Comparison of ENCODE assay signal across 8 mouse cellular contexts in the genomic region with DNA sequence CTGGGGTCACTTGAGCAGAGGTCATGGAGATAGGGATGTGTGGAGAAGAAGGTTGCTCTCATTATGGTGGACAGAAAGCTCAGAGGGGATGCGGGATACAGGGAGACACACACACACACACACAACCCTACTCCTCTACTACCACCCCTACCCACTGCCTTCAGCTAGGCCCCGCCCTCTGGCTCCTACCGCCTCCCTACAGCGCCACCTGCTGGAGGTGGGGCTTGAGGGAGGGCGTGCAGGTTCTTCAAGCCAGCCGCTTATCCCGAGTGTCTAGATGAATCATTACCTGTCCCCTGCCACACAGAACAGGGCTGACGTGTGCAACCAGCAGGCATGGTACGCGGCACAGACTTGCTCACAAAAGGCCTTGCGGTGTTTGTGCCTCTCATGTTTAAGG. TPM values are rescaled to one million over a fixed set of nuclear protein-coding genes. Genes with fewer than 3 reads are reported as not detected.
DNase-seq lines count a peak whose midpoint lies in the region; ATAC-seq and TF ChIP-seq lines count a peak whose summit lies in the region.

No protein-coding gene starts in this region.

- no peak for TF ChIP-seq POLR2A in myocyte (IDR thresholded peaks at IDR 0.05; ENCODE audit: insufficient read length, low read depth)

- peaks cover 40% of the 10 kb centered on the region for H3K4me1 ChIP-seq in hindbrain, embryonic 10.5 days (replicated peaks)
- peaks cover 21% of the 10 kb centered on the region for H3K4me1 ChIP-seq in hindbrain, embryonic 12.5 days
- peaks cover 19% of the 10 kb centered on the region for H3K4me1 ChIP-seq in forebrain, embryonic 13.5 days
- peaks cover 15% of the 10 kb centered on the region; the same call in 1 of the 2 replicates for H3K4me1 ChIP-seq in intestine, embryonic 16.5 days (ENCODE audit: control insufficient read depth, insufficient read depth, low read length)
- peaks cover 10% of the 10 kb centered on the region for H3K4me1 ChIP-seq in limb, embryonic 11.5 days (ENCODE audit: control insufficient read depth, insufficient read depth, low read length)
- peaks cover 31% of the 10 kb centered on the region for H3K4me1 ChIP-seq in stomach, embryonic 16.5 days (ENCODE audit: control insufficient read depth, insufficient read depth, low read length)

- DNase-seq in hindbrain, embryonic 10.5 days (ENCODE audit: low spot score) = peak; percentile 56
- DNase-seq in c-Kit-positive CD71-negative TER-119-negative erythroid progenitor cells, embryonic 14.5 days (ENCODE audit: low read depth) = peak; percentile 78
- peak; percentile 77 for DNase-seq in limb, embryonic 11.5 days (ENCODE audit: low spot score)

- no peaks in the 10 kb centered on the region for H3K36me3 ChIP-seq in hindbrain, embryonic 10.5 days
- no peaks in the 10 kb centered on the region for H3K36me3 ChIP-seq in hindbrain, embryonic 12.5 days
- H3K36me3 ChIP-seq in forebrain, embryonic 13.5 days (ENCODE audit: poor library complexity, severe bottlenecking) = no peaks in the 10 kb centered on the region
- H3K36me3 ChIP-seq in intestine, embryonic 16.5 days (ENCODE audit: control insufficient read depth, insufficient read depth, low read length) = no peaks in the 10 kb centered on the region
- H3K36me3 ChIP-seq in limb, embryonic 11.5 days (ENCODE audit: control insufficient read depth, insufficient read depth, low read length) = no peaks in the 10 kb centered on the region
- H3K36me3 ChIP-seq in myocyte (ENCODE audit: control insufficient read depth, insufficient read depth) = no peaks in the 10 kb centered on the region
- H3K36me3 ChIP-seq in stomach, embryonic 16.5 days (ENCODE audit: control insufficient read depth, insufficient read depth, low read length) = no peaks in the 10 kb centered on the region

- no peak overlapping the region for H3K4me3 ChIP-seq in hindbrain, embryonic 10.5 days
- no peak overlapping the region for H3K4me3 ChIP-seq in hindbrain, embryonic 12.5 days
- H3K4me3 ChIP-seq in forebrain, embryonic 13.5 days = no peak overlapping the region
- H3K4me3 ChIP-seq in intestine, embryonic 16.5 days (ENCODE audit: low read length) = no peak overlapping the region
- H3K4me3 ChIP-seq in limb, embryonic 11.5 days (ENCODE audit: low read depth, low read length) = no peak overlapping the region
- no peak overlapping the region for H3K4me3 ChIP-seq in myocyte
- H3K4me3 ChIP-seq in stomach, embryonic 16.5 days (replicated peaks; ENCODE audit: low read length) = no peak overlapping the region

- no peak overlapping the region for H3K9ac ChIP-seq in hindbrain, embryonic 12.5 days
- H3K9ac ChIP-seq in forebrain, embryonic 13.5 days = no peak overlapping the region
- H3K9ac ChIP-seq in intestine, embryonic 16.5 days (ENCODE audit: low read depth, low read length) = no peak overlapping the region
- H3K9ac ChIP-seq in limb, embryonic 11.5 days (ENCODE audit: low read length) = no peak overlapping the region
- no peak overlapping the region for H3K9ac ChIP-seq in stomach, embryonic 16.5 days (ENCODE audit: low read length)

- no peak for ATAC-seq in hindbrain, embryonic 12.5 days (ENCODE audit: low FRiP score)
- ATAC-seq in forebrain, embryonic 13.5 days = peak; percentile 16; the same call in 1 of the 2 replicates
- peak; percentile 54 for ATAC-seq in intestine, embryonic 16.5 days
- ATAC-seq in limb, embryonic 11.5 days (ENCODE audit: insufficient number of reproducible peaks, low FRiP score, low TSS enrichment, low read depth) = no peak
- peak; percentile 48; the same call in 1 of the 2 replicates for ATAC-seq in stomach, embryonic 16.5 days (ENCODE audit: insufficient read depth, low FRiP score)

- H3K27me3 ChIP-seq in hindbrain, embryonic 10.5 days (ENCODE audit: insufficient read depth, poor library complexity, severe bottlenecking) = peaks cover 30% of the 10 kb centered on the region
- 0 out of 2 replicates have a peak, but pooled peaks cover 5% of the 10 kb centered on the region for H3K27me3 ChIP-seq in hindbrain, embryonic 12.5 days
- no peaks in the 10 kb centered on the region for H3K27me3 ChIP-seq in forebrain, embryonic 13.5 days
- no peaks in the 10 kb centered on the region for H3K27me3 ChIP-seq in intestine, embryonic 16.5 days (replicated peaks; ENCODE audit: control insufficient read depth, insufficient read depth, low read length)
- no peaks in the 10 kb centered on the region for H3K27me3 ChIP-seq in limb, embryonic 11.5 days (ENCODE audit: control insufficient read depth, insufficient read depth, low read length)
- H3K27me3 ChIP-seq in myocyte (ENCODE audit: control insufficient read depth, insufficient read depth, insufficient read length) = no peaks in the 10 kb centered on the region
- H3K27me3 ChIP-seq in stomach, embryonic 16.5 days (ENCODE audit: control insufficient read depth, insufficient read depth, low read length) = no peaks in the 10 kb centered on the region

- no peak overlapping the region for H3ac ChIP-seq in myocyte (ENCODE audit: control insufficient read depth, insufficient read length)

- H3K9me3 ChIP-seq in hindbrain, embryonic 10.5 days = peaks cover 4% of the 10 kb centered on the region; the same call in 1 of the 2 replicates
- 0 out of 2 replicates have a peak, but pooled peaks cover 2% of the 10 kb centered on the region for H3K9me3 ChIP-seq in hindbrain, embryonic 12.5 days (replicated peaks)
- 0 out of 2 replicates have a peak, but pooled peaks cover 3% of the 10 kb centered on the region for H3K9me3 ChIP-seq in forebrain, embryonic 13.5 days (replicated peaks)
- H3K9me3 ChIP-seq in intestine, embryonic 16.5 days (ENCODE audit: control insufficient read depth, low read length) = no peaks in the 10 kb centered on the region
- H3K9me3 ChIP-seq in limb, embryonic 11.5 days (ENCODE audit: control insufficient read depth, low read length) = no peaks in the 10 kb centered on the region
- no peaks in the 10 kb centered on the region for H3K9me3 ChIP-seq in stomach, embryonic 16.5 days (replicated peaks; ENCODE audit: control insufficient read depth, low read length)

- H3K4me2 ChIP-seq in hindbrain, embryonic 12.5 days (replicated peaks) = no peak overlapping the region
- H3K4me2 ChIP-seq in forebrain, embryonic 13.5 days = no peak overlapping the region
- H3K4me2 ChIP-seq in intestine, embryonic 16.5 days (ENCODE audit: low read depth, low read length) = no peak overlapping the region
- H3K4me2 ChIP-seq in limb, embryonic 11.5 days (ENCODE audit: low read depth, severe bottlenecking) = no peak overlapping the region
- H3K4me2 ChIP-seq in myocyte (ENCODE audit: low read depth) = peak overlapping the region; percentile 59
- no peak overlapping the region for H3K4me2 ChIP-seq in stomach, embryonic 16.5 days (ENCODE audit: low read depth, low read length)

- H3K27ac ChIP-seq in hindbrain, embryonic 10.5 days = no peak overlapping the region
- no peak overlapping the region for H3K27ac ChIP-seq in hindbrain, embryonic 12.5 days
- H3K27ac ChIP-seq in forebrain, embryonic 13.5 days = no peak overlapping the region
- no peak overlapping the region for H3K27ac ChIP-seq in intestine, embryonic 16.5 days (ENCODE audit: low read length)
- no peak overlapping the region for H3K27ac ChIP-seq in limb, embryonic 11.5 days (replicated peaks; ENCODE audit: low read depth, low read length)
- H3K27ac ChIP-seq in stomach, embryonic 16.5 days (ENCODE audit: low read length) = peak overlapping the region; percentile 55

- 41% methylated on average over 11 of the region's 11 CpGs for WGBS in hindbrain, embryonic 10.5 days
- 49% methylated on average over 11 of the region's 11 CpGs for WGBS in hindbrain, embryonic 12.5 days
- WGBS in forebrain, embryonic 13.5 days = 43% methylated on average over 11 of the region's 11 CpGs
- 44% methylated on average over 11 of the region's 11 CpGs for WGBS in intestine, embryonic 16.5 days
- 37% methylated on average over 11 of the region's 11 CpGs for WGBS in limb, embryonic 11.5 days
- 33% methylated on average over 11 of the region's 11 CpGs for WGBS in stomach, embryonic 16.5 days

- H3K79me2 ChIP-seq in myocyte (ENCODE audit: control insufficient read depth, insufficient read depth) = no peaks in the 10 kb centered on the region

TF ChIP-seq in myocyte, 11 proteins besides CTCF, POLR2A, EP300 and RAD21:
- TF ChIP-seq TCF12 (IDR thresholded peaks at IDR 0.05; ENCODE audit: insufficient read depth, poor library complexity, severe bottlenecking) (no peak), MYOD1 (IDR thresholded peaks at IDR 0.05; ENCODE audit: control insufficient read depth in 1 of 3, insufficient read length in 2 of 3, low read depth in 2 of 3) (peak in 1 of 3 experiments; percentile 27)

RNA-seq across cellular contexts. Expression of a gene that starts 10.6 kb away (rescaled TPM):
- 18.1 and 19.7 TPM in 2 replicates for polyA plus RNA-seq in hindbrain, embryonic 10.5 days (2016; fragmentation: Nextera tagmentation; extraction: Ambion mirVana)
- polyA plus RNA-seq in hindbrain, embryonic 12.5 days (2016; fragmentation: Nextera tagmentation; extraction: Ambion mirVana) = 30.2 and 31.0 TPM in 2 replicates
- polyA plus RNA-seq in forebrain, embryonic 13.5 days (2015; fragmentation: Nextera tagmentation; extraction: Ambion mirVana) = 25.6 and 27.3 TPM in 2 replicates
- 13.1 and 14.4 TPM in 2 replicates for polyA plus RNA-seq in intestine, embryonic 16.5 days (2015; fragmentation: Nextera tagmentation; extraction: Ambion mirVana)
- polyA plus RNA-seq in limb, embryonic 11.5 days (2014; fragmentation: Nextera tagmentation; extraction: Ambion mirVana) = 23.6 and 24.3 TPM in 2 replicates
- polyA plus RNA-seq in myocyte (2012; fragmentation: generic; extraction: Trizol) = 127 TPM
- polyA plus RNA-seq in stomach, embryonic 16.5 days (2015; fragmentation: Nextera tagmentation; extraction: Ambion mirVana) = 21.4 and 24.6 TPM in 2 replicates

Comparison
In these comparisons a context has a peak if more than half of its experiments do, and no peak if none do; other contexts are left out.
1. ATAC-seq: peak in forebrain, embryonic 13.5 days (single experiment), intestine, embryonic 16.5 days (single experiment) and stomach, embryonic 16.5 days (single experiment); none in hindbrain, embryonic 12.5 days (single experiment) and limb, embryonic 11.5 days (single experiment).
2. Peak in every context shown above with its lines, with median percentiles within 50 percentile points of each other: DNase-seq.